Mouse (Mus musculus) forebrain, embryonic 14.5 days (tissue): ENCODE data around the gene Fez2. TPM values are rescaled to one million over a fixed set of nuclear protein-coding genes. Genes with fewer than 3 reads are reported as not detected.

Source experiments
- ATAC-seq: fragments of 200-750 bp; cut with Nextera tagmentation; 2 replicates; pipeline ENCODE4 v1.8.0; 2017; ENCODE audit warnings: mild to moderate bottlenecking, moderate library complexity
- DNase-seq: peaks from one replicate; pipeline ENCODE4 v3.0.0-alpha.2; 2015; ENCODE audit warnings: low spot score
- H3K27ac ChIP-seq: fragments of 300-500 bp; sonication (generic); 2 replicates; pipeline ENCODE4 v1.5.1; 2014; ENCODE audit warnings: low read depth, mild to moderate bottlenecking, control low read depth, low read length, moderate library complexity
- H3K27me3 ChIP-seq: fragments of 300-500 bp; sonication (generic); replicated peaks from 2 replicates; pipeline ENCODE4 v1.6.1; 2014; ENCODE audit warnings: low read length, control low read depth, mixed read lengths; ENCODE audit not compliant: control insufficient read depth, insufficient read depth
- H3K36me3 ChIP-seq: fragments of 300-500 bp; sonication (generic); 2 replicates; pipeline ENCODE4 v1.6.1; 2014; ENCODE audit warnings: low read length, control low read depth; ENCODE audit not compliant: control insufficient read depth, insufficient read depth
- H3K4me1 ChIP-seq: fragments of 300-500 bp; sonication (generic); 2 replicates; pipeline ENCODE4 v1.6.1; 2014; ENCODE audit warnings: antibody characterized with exemption, low read length, control low read depth; ENCODE audit not compliant: control insufficient read depth, insufficient read depth
- H3K4me2 ChIP-seq: fragments of 300-500 bp; sonication (generic); 2 replicates; pipeline ENCODE4 v1.6.1; 2014; ENCODE audit warnings: mild to moderate bottlenecking, control low read depth, low read length
- H3K4me3 ChIP-seq: fragments of 300-500 bp; sonication (generic); 2 replicates; pipeline ENCODE4 v1.5.1; 2014; ENCODE audit warnings: low read depth, low read length, control low read depth
- H3K9ac ChIP-seq: fragments of 300-500 bp; sonication (generic); 2 replicates; pipeline ENCODE4 v1.6.1; 2014; ENCODE audit warnings: mild to moderate bottlenecking, low read length, control low read depth, moderate library complexity
- H3K9me3 ChIP-seq: fragments of 300-500 bp; sonication (generic); replicated peaks from 2 replicates; pipeline ENCODE4 v1.6.1; 2016; ENCODE audit warnings: low read length, control low read depth, mixed read lengths; ENCODE audit not compliant: control insufficient read depth
- WGBS: fragments of 180-500 bp; shearing (Covaris S2); extraction: QIAGEN DNeasy Blood & Tissue Kit; methylation state at CpG from one replicate; pipeline ENCODE4 v1.1.7; 2014; 5-methylcytosine and 5-hydroxymethylcytosine counted together
- polyA plus RNA-seq: library from polyadenylated mRNA; unstranded; fragments of >200 nt; fragmentation: Nextera tagmentation; extraction: Ambion mirVana; gene quantifications from 2 replicates; pipeline ENCODE4 v1.2.1, GENCODE M21; 2014

Gene Fez2
- polyA plus RNA-seq, 1 experiment from 2014 or later: 42.6 TPM

- WGBS: 85% methylated on average over 2 of the region's 2 CpGs
- Histone ChIP-seq H3K27ac (no peak overlapping the region; the same call in 1 of the 2 replicates), H3K4me2 (no peak overlapping the region), H3K4me1 (peaks cover 4% of the 10 kb centered on the region), H3K9me3 (no peaks in the 10 kb centered on the region), H3K9ac (no peak overlapping the region), H3K4me3 (no peak overlapping the region), H3K27me3 (no peaks in the 10 kb centered on the region), H3K36me3 (0 out of 2 replicates have a peak, but pooled peaks cover 11% of the 10 kb centered on the region)
- DNase-seq: no peak
- no peak for ATAC-seq
These were observed 63.5 kb downstream of the Fez2 start for GRCm38 (mm10) chr17:78354411-78354810.

GRCm38 (mm10) chr17:78352500-78352855 lies 65.5 kb downstream of the Fez2 start:
- Histone ChIP-seq H3K27me3 (no peaks in the 10 kb centered on the region), H3K9me3 (no peaks in the 10 kb centered on the region), H3K9ac (no peak overlapping the region), H3K36me3 (0 out of 2 replicates have a peak, but pooled peaks cover 11% of the 10 kb centered on the region), H3K4me1 (peaks cover 3% of the 10 kb centered on the region), H3K4me2 (no peak overlapping the region), H3K4me3 (no peak overlapping the region), H3K27ac (no peak overlapping the region)
- 88% methylated on average over 3 of the region's 3 CpGs for WGBS
- ATAC-seq: no peak
- no peak for DNase-seq

DNA sequence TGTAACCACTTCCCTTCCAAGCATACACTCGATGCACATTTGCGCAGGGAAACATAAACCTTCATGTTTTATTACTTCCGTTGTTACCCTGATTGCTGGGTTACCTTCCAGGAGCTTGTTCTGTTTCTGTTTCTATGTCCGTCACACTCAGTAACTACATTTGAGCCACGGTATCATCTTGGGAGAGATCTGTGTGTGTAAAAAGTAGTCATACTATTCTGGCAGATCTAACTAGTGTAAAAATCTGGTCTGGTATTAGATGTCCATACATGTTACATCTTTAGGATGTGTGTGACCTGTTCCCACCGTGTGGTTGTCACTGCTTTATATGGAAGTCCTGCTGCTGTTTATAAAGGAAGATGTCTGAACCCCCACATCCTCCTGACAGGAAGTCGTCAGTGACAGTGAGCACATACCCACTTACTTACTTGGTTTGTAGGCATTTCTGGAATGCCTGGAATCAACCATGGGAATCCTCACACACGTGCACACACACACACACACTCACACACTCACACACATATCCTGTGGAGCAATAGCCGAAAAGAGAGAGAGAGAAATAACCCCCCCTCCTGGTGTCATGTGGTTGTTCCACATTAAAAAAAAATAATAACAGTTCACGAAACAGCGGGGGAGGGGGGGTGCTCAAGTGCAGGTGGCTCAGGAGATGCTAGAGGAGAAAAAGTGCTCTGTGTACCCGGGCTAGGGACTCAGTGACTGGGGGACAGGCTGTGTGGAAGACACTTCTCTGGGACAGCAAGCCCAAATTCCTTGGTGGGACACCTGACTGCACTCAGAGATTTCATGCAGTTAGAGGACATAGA lies 66.1 kb downstream of the Fez2 start:
- no peaks in the 10 kb centered on the region; the same call in 1 of the 2 replicates for H3K4me1 ChIP-seq
- ATAC-seq: no peak
- WGBS: 88% methylated on average over 12 of the region's 12 CpGs
- no peak overlapping the region for H3K9ac ChIP-seq
- H3K4me2 ChIP-seq: no peak overlapping the region
- H3K36me3 ChIP-seq: 0 out of 2 replicates have a peak, but pooled peaks cover 14% of the 10 kb centered on the region
- H3K9me3 ChIP-seq: no peaks in the 10 kb centered on the region
- no peaks in the 10 kb centered on the region for H3K27me3 ChIP-seq
- H3K4me3 ChIP-seq: no peak overlapping the region
- no peak overlapping the region for H3K27ac ChIP-seq
- DNase-seq: no peak

- Histone ChIP-seq H3K4me3 (no peak overlapping the region), H3K4me1 (no peaks in the 10 kb centered on the region), H3K4me2 (no peak overlapping the region), H3K9me3 (no peaks in the 10 kb centered on the region), H3K36me3 (0 out of 2 replicates have a peak, but pooled peaks cover 13% of the 10 kb centered on the region), H3K27ac (no peak overlapping the region), H3K9ac (no peak overlapping the region), H3K27me3 (no peaks in the 10 kb centered on the region)
- 96% methylated on average over 17 of the region's 17 CpGs for WGBS
- no peak for ATAC-seq
- DNase-seq: no peak
These were observed 70.7 kb downstream of the Fez2 start for GRCm38 (mm10) chr17:78347111-78347801.

- Histone ChIP-seq H3K9me3 (no peaks in the 10 kb centered on the region), H3K27me3 (no peaks in the 10 kb centered on the region), H3K27ac (no peak overlapping the region), H3K9ac (no peak overlapping the region), H3K4me2 (no peak overlapping the region), H3K36me3 (0 out of 2 replicates have a peak, but pooled peaks cover 8% of the 10 kb centered on the region), H3K4me1 (no peaks in the 10 kb centered on the region), H3K4me3 (no peak overlapping the region)
- peak; percentile 34 for DNase-seq
- peak; percentile 58; the same call in 1 of the 2 replicates for ATAC-seq
- WGBS: 74% methylated on average over 3 of the region's 3 CpGs
These were observed 74.3 kb downstream of the Fez2 start for GRCm38 (mm10) chr17:78343688-78344087.

- WGBS: 83% methylated on average over 8 of the region's 8 CpGs
- Histone ChIP-seq H3K4me2 (no peak overlapping the region), H3K9ac (no peak overlapping the region), H3K4me3 (no peak overlapping the region), H3K27me3 (no peaks in the 10 kb centered on the region), H3K27ac (no peak overlapping the region), H3K36me3 (0 out of 2 replicates have a peak, but pooled peaks cover 3% of the 10 kb centered on the region), H3K4me1 (no peaks in the 10 kb centered on the region), H3K9me3 (no peaks in the 10 kb centered on the region)
- DNase-seq: no peak
- ATAC-seq: no peak
These were observed 82.7 kb downstream of the Fez2 start for GRCm38 (mm10) chr17:78335250-78335649.

DNA sequence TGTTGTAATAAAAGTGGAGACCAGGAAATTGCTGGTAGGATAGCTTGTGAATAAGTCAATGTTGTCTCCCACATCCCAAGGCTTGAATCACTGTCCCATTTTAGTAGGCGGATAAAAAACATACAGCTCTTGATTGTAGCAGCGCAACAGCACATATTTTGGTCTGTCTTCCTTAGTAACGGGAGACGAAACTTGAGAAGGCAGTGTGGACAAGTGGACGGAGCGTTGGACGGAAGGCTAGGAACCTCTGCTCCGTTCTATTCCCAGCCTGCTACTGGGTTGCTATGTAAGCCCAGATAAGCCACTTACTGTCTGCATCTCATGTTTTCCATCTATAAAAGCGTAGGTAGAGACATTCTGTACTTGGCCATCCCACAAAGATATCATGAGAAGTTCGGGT lies 84.7 kb downstream of the Fez2 start:
- Histone ChIP-seq H3K4me2 (no peak overlapping the region), H3K9ac (no peak overlapping the region), H3K4me1 (no peaks in the 10 kb centered on the region), H3K4me3 (no peak overlapping the region), H3K27me3 (no peaks in the 10 kb centered on the region), H3K27ac (no peak overlapping the region), H3K36me3 (0 out of 2 replicates have a peak, but pooled peaks cover 3% of the 10 kb centered on the region), H3K9me3 (no peaks in the 10 kb centered on the region)
- 94% methylated on average over 10 of the region's 10 CpGs for WGBS
- ATAC-seq: no peak
- no peak for DNase-seq

GRCm38 (mm10) chr17:78331438-78331837 lies 86.5 kb downstream of the Fez2 start:
- Histone ChIP-seq H3K27me3 (no peaks in the 10 kb centered on the region), H3K4me1 (no peaks in the 10 kb centered on the region), H3K36me3 (0 out of 2 replicates have a peak, but pooled peaks cover 3% of the 10 kb centered on the region), H3K9me3 (no peaks in the 10 kb centered on the region), H3K9ac (no peak overlapping the region), H3K4me2 (no peak overlapping the region), H3K27ac (no peak overlapping the region), H3K4me3 (no peak overlapping the region)
- DNase-seq (no peak), ATAC-seq (no peak)
- WGBS: 83% methylated on average over 8 of the region's 8 CpGs

- Histone ChIP-seq H3K27ac (no peak overlapping the region), H3K9ac (no peak overlapping the region), H3K27me3 (no peaks in the 10 kb centered on the region), H3K4me3 (no peak overlapping the region), H3K36me3 (no peaks in the 10 kb centered on the region), H3K4me2 (no peak overlapping the region), H3K9me3 (no peaks in the 10 kb centered on the region), H3K4me1 (no peaks in the 10 kb centered on the region)
- ATAC-seq: no peak
- WGBS: 77% methylated on average over 3 of the region's 3 CpGs
- no peak for DNase-seq
These were observed 89.7 kb downstream of the Fez2 start for GRCm38 (mm10) chr17:78328287-78328686.
